Mouse (Mus musculus) adrenal gland, postnatal 14 days (tissue): ENCODE data around the gene 2310030G06Rik. TPM values are rescaled to one million over a fixed set of nuclear protein-coding genes. Genes with fewer than 3 reads are reported as not detected.

Source experiments
- DNase-seq: peaks from one replicate; pipeline ENCODE4 v3.0.0; 2021; ENCODE audit warnings: mixed read lengths
- total RNA-seq: library from RNA; stranded (reverse); gene quantifications from 2 replicates; pipeline ENCODE4 v1.2.3, GENCODE M21; 2021

Gene 2310030G06Rik
- total RNA-seq, 1 experiment from 2014 or later: 6.6 TPM

DNA sequence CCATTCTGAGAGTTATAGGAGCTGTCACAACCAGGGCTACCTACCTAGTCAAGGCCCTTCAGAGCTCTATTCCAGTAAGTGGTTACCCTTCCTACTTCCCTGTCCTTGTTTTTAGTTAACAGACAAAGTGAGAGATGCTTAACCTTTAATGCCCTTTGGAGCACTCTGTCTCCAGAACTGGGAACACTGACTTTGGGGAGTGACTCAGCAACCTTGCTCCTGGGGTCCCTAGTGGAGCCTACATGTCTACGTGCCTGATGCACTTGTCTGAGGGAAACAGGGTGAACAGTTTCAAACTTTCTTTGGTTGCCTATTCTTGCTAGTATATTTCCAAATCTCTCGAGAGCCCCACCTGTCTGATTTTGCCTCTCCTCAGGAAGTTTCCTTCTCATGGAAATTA lies 3.6 kb downstream of the 2310030G06Rik start:
- DNase-seq: no peak

DNA sequence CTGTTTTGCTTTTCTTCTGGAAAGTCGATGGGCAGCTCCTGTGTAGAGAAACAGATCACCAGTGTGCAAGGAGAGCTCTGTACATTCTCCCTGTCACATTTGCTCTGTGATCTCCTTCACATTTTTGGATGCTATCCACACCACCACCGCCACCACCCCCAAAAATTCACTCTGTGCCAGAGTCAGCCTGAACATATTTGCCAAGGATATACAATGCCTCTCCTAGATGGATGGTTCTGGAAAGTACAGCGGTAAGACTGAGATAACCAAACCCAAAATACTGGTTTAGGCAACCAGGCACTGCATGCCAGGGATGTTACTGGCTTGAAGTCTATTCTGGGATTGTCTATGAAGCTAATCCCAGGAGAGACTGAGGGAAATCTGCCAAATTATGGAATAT lies 4.1 kb downstream of the 2310030G06Rik start:
- no peak for DNase-seq

DNA sequence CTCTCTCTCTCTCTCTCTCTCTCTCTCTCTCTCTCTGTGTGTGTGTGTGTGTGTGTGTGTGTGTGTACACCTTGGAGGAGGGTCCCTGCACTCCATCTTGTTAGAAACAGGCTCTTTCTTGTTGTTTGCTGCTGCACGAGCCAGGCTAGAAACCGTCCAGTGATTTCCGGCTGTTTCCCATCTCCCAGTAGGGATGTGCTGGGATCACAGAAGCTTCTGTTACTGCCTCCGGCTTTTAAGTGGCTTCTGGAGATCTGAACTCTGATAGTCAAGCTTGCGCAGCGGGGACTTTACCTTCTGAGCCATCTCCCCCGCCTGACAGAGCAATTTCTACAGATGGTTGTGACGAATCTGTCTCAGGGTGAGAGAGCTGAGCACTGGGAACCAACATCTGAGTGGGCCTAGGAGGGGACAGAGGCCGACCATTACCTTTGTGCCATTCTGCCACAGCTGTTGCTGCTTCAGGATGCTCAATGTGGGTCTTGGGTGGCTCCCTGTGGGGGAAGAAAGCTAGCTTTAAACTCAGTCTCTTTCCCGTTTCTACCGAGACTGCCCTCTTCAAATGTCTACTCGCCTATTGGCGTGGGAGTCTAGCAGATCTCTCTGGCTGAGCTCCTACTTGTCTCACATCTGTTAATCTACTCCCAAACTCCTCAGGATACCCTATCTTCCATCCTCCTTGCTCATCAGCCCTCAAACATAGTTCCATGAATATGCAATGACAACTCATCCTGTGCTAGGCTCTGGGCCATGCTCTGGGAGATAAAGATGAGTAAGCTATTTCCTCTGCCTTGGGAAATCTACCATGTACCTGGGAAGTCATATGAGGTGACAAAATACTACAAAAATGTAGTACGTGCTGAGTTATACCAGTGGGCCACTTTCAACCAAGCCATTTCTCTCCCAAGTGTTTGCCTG lies 5.2 kb downstream of the 2310030G06Rik start:
- no peak for DNase-seq

DNA sequence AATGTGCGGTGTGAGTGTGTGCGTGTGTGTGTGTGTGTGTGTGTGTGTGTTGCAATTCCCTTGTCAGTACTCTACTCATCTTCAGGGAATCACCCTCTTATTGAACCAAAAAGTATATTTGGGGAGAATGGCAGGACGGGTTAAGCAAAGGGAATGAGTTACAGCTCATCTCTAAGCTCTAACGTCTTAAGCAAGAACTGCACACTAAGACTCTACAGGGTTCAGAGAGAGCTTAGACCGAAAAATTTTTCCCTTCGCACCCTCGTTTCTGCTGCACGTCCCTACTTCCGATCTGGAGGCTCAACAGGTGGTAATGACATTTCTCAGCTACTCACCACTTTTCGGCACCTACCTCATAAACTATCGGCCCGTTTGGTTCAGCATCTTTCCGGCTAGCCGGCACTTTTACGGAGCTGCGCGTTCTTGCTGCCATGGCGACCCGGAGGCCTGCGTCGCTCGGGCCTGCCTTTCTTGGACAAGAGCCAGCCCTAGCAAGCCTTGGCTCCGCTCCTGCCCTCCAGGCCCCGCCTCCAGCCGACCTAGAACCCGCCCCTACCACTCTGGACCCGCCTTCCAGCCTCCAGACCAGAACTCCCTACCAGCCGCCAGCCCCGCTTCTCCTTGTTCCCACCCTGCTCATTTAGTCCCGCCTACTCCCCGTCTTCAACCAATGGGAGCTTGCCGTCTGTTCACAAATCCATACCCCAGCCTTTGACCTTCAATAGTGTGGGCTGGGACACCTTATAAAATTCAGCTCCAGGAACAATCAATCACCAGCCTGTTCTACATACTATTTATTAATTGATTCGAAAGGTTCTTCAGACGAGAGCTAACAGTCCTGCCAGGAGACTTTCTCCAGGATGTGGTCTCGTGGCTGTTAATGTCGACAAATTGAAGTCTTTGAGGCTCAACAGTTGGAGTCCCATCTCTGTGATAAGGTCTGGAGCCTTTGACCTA lies 7.1 kb downstream of the 2310030G06Rik start, which contains the start of gene Dixdc1:
TSS of gene Dixdc1 (minus strand) at position 604 of the 957 bp plus-strand sequence.
- DNase-seq: peak; percentile 97

DNA sequence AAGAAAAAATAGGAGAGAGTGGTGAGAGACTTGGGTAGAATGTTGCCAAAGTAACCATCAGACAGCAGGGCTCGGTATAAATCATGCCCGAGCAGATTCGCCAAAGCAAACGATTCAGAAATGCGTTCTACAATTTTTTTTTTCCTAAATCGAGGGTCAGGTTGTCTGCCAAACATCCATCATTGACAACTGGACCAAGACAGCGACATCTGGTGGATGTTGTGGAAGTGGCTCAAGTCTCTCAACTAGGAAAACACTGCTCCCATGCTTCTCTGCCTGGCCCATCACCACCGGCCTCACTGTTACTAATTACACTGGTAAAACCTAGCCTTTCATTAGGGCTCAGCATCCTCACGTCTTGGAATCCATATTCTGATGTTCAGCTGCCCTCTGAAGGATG lies 11.3 kb downstream of the 2310030G06Rik start:
- DNase-seq: peak; percentile 69

DNA sequence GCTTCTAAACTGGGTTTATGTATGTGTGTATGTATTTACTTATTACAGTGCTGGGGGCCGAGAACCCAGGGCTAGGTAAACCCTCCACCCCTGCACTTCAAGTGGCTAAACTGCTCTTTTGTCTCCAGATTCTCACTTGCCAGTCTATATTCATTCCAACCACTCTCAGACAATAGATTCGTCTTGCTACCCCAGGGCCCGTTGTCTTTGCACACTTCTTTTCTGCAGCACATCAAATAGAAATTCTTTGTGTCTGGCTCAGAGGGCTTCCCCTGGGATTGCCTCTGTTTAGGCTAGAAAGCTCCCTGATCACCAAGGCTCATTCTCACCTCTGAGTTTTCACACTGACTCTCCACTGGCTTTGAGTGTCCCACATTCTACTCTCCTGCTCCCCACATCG lies 13.8 kb downstream of the 2310030G06Rik start:
- DNase-seq: no peak

DNA sequence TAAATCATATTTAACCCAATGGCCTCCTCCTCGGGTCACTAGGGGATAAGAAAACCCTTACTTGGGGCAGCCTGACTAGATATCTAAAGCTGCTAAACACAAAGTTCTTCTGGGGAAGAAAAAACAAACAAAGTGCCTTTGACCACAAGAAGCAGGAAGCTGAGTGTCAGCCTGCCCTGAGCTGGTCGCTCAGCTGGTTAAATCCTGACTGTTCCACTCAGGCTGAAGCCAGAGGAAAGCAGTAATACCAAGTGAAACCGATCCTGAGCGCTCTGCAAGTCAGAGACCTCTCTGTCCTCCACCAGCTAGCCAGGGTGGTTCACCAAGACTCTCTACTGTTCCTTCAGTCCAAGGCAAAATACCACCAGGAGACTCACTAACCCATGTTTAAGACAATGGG lies 16.7 kb downstream of the 2310030G06Rik start:
- DNase-seq: no peak

DNA sequence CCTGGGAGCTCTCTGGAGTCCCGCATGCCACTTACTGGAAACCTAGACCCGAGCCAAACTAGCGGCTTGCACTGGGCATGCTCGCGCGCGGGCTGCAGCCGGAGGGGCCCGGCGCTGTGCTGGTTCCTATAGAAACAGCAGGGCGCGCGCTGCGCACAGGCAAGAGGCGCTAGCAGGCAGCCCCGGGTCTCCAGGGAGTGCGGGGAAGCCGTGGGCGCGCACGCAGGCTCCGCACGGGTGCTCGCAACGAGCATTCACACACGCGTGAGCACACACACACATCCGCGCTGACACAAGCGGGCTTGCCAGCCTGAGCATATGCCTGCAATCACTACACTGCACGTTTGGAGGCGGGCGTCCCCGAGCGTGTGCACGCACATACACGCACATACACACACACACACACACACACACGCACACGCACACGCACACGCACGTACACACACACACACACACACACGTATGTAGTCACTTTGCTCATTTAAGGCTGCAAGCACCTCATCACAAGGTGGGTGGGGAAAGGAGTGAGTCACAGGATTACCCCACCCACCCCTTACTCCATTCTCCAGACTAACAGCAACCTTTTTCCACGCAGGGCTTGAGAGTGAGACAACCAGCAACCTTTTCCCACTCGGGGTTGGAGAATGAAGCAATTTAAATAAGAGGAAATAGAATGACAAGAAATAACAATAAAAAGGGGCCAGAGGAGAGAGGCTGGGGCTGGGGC lies 18.2 kb downstream of the 2310030G06Rik start:
- peak; percentile 85 for DNase-seq

DNA sequence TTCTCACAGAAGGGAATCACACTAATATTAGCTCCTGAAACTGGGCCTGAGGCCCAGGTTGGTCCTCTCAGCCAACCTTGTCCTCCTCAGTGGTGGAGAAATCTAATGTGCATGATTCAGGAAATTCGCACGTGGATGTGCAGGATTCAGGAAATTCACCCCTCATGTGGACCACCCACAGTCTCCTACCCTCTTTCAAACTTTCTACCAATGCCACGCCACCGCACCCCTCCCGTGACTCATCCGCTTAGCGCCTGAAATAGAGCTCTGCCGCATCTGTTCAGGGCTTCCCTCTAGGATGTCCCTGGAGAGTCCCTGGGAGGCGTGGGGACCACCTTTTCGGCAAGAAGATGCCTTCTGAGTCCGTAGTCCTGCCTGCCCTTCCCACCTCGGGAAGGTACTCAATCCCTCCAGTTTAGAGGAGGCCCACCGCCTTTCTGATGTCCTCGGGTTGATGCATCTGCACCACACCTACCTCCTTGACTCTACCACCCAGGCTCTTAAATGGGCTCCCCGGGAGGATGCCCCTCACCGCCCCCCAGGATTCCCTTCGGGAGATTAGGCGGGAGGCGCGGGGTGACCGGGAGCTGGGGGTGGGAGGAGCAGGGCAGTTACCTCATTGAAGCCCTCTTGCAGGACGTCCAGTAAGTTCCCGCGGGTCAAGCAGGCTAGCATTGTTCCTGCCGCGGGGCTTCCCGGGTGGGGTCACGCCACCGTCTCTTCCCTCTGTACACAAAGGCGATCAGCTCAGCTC lies 19.0 kb downstream of the 2310030G06Rik start:
- DNase-seq: peak; percentile 31

DNA sequence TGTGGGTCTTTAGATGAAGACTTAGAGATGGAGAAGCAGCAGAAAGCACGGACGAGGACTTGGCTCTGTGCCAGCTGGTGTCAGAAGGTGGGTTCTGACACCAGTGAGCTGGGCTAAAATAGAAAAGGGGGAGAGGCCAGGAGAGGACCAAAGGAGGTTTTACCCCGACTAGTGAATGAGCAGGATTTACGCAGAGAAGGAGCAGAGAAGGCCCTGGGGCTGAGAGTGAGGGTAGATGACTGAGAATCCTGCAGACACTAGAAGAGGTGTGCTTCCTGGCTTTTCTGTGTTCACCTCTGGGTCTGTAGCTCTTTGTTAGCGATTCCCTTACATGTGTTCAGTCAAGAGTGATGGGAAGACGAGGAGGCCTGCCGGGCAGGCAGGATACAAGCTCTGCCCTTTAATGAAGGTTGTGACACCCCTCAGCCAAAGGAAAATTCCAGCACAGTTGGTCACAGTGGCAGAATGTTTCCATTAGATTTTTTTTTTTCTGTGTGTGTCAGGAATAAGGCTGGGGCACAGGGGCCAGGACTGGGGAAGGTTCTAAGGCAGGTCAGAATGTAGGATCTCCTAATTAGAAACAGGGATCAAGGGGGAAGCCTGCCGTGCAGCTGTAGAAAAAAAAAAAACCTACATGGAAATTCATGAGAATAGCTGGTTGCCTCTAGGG lies 20.3 kb downstream of the 2310030G06Rik start:
- DNase-seq: no peak

DNA sequence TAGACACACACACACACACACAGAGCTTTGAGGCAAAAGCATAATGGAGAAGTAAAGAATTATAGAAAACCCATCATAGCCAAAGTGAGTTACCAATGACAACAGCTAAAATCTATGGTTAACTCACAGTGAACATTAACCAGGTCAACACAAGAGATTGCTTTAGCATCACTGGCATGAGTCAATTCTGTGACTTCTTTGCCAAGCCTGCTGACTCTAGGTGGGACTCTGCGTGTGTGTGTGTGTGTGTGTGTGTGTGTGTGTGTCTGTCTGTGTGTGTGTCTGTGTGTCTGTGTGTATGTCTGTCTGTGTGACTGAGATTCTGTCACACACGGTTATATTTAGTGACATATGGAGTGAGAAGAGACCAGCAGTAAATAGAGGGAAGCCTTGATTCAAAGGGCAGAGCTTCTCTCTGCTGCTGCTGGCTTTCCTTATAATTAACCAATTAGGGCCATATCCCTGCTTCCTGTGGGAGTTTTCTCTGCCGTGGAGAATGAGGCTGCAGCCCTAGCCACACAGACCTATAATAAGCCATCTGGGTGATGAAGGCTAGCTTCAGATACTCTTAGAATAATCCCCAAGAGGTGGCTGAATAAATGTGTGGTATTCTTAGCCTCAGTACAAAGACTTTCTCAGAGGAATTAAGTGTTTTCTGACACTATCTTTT lies 21.5 kb downstream of the 2310030G06Rik start:
- DNase-seq: no peak

DNA sequence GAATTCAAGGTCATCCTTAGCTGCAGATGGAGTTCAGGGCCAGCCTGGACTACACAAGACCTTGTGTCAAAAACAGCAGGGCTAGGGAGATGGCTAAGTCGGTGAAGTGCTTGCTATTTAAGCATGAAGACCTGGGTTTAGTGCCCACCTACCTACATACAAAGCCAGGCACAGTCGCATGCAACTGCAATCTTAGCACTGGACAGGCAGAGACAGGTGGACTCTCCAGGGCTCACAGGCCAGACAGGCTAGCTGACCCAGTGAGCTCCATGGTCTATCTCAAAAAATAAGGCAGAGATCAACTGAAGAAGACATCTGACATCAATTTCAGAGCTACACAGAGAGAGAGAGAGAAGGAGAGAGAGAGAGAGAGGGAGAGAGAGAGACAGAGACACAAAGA lies 22.2 kb downstream of the 2310030G06Rik start:
- DNase-seq: no peak

DNA sequence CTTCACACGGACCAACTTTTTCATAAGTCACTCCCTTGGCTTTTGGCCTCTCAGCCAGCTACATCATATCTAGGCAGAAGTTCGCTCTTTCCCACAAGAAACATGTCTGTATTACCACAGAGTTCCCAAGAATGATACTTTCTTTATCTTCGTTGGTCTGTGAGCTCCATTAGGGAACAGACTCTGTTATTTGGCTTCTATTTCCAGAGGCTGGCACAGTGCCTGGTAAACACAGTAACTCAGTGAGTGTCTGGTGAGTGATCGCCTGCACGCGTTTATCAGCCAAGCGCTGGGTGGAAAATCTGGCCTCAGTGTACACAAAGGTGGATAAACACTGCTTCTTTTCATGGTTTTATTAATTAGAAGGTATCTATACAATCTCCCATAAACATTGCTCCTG lies 22.9 kb downstream of the 2310030G06Rik start:
- DNase-seq: peak; percentile 87

DNA sequence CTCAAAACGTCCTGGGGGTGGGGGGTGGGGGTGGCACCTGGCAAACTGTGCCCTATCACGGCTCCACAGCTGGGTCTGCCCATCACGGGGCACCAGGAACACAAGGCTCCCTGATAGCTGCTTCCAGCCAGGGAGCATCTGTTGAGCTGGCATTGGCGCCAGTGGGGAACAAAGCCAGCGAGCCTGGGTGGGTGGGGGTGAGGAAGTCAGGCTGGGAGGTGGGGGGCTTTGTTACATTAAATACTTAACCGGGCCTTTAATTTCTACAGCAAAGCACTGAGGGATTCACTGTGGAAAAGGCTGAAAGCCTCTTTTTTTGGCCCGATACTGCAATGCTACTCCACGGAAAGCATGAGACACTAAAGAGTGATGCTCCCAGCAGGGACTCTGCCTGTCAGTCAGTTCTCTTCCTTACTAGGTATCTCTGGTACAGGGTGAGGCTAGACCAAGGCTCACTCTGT lies 23.9 kb downstream of the 2310030G06Rik start:
- no peak for DNase-seq

DNA sequence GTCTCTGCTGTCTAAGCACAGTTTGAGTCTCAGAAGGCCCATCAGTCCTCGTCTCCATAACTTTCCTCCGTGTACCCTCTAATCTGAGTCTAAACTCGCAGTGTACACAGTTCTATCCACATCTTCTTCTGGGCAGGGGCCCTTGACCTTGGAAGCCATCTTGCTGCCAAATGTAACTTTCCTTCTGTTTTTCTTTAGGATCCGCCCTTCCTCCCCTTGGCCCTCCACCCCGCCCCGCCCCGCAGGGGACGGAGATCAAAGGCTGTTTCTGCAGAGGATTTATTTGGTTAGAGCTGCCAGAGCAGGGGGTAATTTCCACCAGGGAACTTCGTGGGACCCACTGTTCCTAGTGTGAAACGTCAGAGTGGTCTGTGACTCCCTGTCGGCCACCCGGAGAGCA lies 25.3 kb downstream of the 2310030G06Rik start:
- peak; percentile 43 for DNase-seq

DNA sequence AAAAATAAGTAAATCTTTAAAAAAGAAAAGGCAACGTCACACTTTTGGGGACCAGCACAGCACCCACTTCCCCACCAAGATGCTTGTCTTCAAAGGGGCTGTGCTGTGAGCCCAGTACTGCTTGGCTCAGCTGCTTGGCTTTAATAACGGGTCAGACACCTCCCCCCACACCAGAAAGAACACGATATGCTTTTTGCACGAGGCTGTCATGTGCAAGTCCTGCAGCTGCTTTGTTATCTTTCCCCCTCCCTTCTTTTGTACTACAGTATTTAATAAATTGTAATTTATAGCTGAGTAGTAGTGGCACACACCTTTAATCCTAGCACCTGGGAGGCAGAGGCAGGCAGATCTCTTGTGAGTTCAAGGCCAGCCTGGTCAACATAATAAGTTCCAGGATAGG lies 27.5 kb downstream of the 2310030G06Rik start:
- DNase-seq: no peak

DNA sequence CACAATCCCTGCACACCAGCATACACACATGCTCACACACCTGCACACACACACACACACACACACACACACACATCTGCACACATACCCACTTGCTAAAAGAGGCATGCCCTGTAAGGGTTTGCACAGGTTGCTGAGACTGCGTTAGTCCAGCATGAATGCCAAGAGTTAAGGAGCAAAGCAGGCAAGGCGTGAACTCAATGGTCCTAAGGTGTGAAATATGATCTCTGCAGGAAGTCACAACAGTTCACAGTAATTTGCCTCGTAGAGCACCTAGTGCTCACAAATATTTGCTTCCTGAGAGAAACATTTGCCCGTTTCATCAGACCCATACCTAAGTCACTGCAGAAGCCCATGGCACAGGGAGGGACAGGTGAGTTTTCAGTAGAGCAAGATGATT lies 32.1 kb downstream of the 2310030G06Rik start:
- DNase-seq: no peak

DNA sequence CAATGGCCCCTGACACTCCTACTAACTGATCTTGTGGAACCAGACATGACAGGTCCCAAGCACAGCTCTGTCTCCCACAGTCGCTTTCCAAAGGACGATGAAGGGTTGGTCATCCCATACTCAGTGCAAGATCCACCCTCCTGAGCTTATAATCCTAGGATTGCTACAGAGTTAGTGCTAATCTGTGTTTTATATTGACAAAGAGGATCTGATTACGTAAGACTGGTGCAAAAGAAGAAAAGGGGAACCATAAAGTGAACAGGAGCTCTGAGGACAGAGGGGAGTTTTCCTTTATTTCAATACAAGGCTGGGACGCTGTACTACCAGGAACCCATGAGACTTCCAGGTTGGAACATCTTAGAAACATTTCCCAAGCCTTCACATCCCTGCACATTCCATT lies 35.0 kb downstream of the 2310030G06Rik start:
- no peak for DNase-seq

DNA sequence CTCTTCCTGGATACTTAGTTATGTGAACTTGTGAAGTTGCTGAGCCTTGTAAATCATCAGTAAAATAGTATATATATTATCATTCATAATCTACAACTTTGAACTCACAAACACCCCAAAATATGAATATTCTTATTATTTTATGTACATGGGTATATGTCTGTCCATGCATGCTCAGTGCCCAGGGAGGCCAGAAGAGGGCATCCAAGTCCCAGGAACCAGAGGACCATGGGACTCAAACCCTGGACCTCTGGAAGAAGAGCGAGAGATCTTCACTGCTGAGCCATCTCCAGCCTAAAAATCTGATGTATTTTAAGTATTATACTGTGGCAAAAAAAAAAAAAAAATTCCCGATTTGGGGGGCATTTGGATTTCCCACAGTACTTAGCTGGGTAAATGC lies 37.2 kb downstream of the 2310030G06Rik start:
- peak; percentile 62 for DNase-seq

DNA sequence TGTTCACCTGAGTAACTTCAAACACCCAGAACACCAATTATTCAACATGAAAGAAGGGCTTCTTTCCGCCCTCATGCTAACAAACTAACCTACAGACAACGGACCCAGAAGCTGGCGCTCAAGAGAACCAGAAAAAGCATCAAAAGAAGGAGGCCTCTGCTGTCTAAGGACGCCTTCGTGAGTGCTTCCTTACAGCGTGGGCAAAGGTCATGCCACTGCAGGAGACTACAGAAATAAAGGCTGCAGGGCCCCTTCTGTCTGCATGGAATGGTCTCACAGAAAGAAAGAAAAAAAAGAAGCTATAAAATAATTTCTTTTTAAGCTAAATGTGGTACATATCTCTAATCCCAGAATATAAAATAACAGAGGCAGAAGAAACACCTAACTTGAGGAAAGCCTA lies 41.4 kb downstream of the 2310030G06Rik start:
- no peak for DNase-seq
